ENCODE assay signal across 12 mouse cellular contexts in the genomic region with DNA sequence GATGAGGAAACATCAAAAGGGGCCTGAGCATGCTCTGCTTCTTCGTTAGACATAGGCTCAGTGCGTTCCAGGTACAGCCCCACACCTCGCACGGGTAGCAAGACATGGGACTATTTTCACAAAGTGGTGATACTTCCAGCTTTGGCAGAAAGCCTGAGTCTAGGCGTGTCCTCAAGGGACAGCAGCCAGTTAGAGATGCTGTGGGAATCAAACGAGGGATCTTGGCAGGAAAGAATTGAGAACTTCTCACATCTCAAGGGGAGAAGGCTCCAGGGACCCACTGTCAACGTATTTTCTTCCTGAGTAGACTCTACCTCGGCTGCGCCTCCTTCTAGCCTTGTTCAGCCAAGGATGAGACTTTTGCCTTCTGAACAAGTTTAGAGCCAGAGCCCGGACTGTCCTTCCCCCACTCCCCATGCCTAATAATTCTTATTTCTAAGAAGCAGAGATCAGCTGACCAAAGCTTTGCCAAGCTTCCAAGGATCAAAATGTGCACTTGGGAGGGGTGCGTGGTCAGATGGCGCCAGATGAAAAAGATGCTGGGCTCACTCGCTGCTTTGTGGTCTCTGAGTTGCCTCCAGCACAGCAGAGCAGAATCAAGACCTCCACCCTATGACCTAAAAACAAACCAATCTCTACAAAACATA.
DNase-seq lines count a peak whose midpoint lies in the region; ATAC-seq and TF ChIP-seq lines count a peak whose summit lies in the region.
"Had no signal": no experiment of that assay in that cellular context is flagged by ENCODE, and none has a peak within 500 bp of the region (broad histone marks: within the 10 kb centered on the region; RNA-seq: fewer than 3 reads in every experiment).

No protein-coding gene starts in this region.

- H3K27ac ChIP-seq in limb, embryonic 14.5 days (replicated peaks; ENCODE audit: low read depth, low read length) = no peak overlapping the region
- no peak overlapping the region; the same call in 1 of the 2 replicates for H3K27ac ChIP-seq in limb, embryonic 10.5 days
- H3K27ac ChIP-seq: forebrain, embryonic 10.5 days; limb, embryonic 13.5 days had no signal

- H3K9me3 ChIP-seq in limb, embryonic 14.5 days (ENCODE audit: control insufficient read depth, low read length) = no peaks in the 10 kb centered on the region
- no peaks in the 10 kb centered on the region for H3K9me3 ChIP-seq in limb, embryonic 10.5 days (replicated peaks)
- H3K9me3 ChIP-seq: forebrain, embryonic 10.5 days; limb, embryonic 13.5 days had no signal

- no peak overlapping the region for H3K4me2 ChIP-seq in limb, embryonic 14.5 days (replicated peaks; ENCODE audit: low read depth, low read length, severe bottlenecking)
- H3K4me2 ChIP-seq: limb, embryonic 13.5 days had no signal

- peak; percentile 32 to 54 for DNase-seq in frontal cortex, adult 2 months (ENCODE audit: extremely low spot score in 1 of 2, low spot score in 1 of 2)
- no peak for DNase-seq in frontal cortex, postnatal 14 days (ENCODE audit: low spot score in 2 of 2)
- peak; percentile 20 for DNase-seq in limb, embryonic 14.5 days (ENCODE audit: low spot score)
- DNase-seq in limb, embryonic 10.5 days (ENCODE audit: low spot score) = no peak
- peak; percentile 79 for DNase-seq in fibroblast of lung, adult 2 months (ENCODE audit: low read depth)
- DNase-seq in lung, postnatal 36 days = peak; percentile 23
- no peak for DNase-seq in adrenal gland, postnatal 25 days
- no peak for DNase-seq in right cerebral cortex, postnatal 4 days
- DNase-seq: B cell, adult 2 months; cerebellum, adult 2 months had no signal

- no peak for TF ChIP-seq POLR2A in limb, embryonic 14.5 days (IDR thresholded peaks at IDR 0.05; ENCODE audit: borderline replicate concordance, extremely low read depth, insufficient read depth, insufficient read length)

- peaks cover 58% of the 10 kb centered on the region for H3K4me1 ChIP-seq in limb, embryonic 14.5 days (ENCODE audit: control insufficient read depth, insufficient read depth, low read length)
- peaks cover 62% of the 10 kb centered on the region for H3K4me1 ChIP-seq in limb, embryonic 10.5 days

- 62% methylated on average over 13 of the region's 13 CpGs for WGBS in limb, embryonic 14.5 days
- WGBS in limb, embryonic 10.5 days = 84% methylated on average over 13 of the region's 13 CpGs

- H3K36me3 ChIP-seq in limb, embryonic 14.5 days (ENCODE audit: control insufficient read depth, insufficient read depth, low read length) = no peaks in the 10 kb centered on the region
- H3K36me3 ChIP-seq in limb, embryonic 10.5 days = no peaks in the 10 kb centered on the region
- H3K36me3 ChIP-seq: forebrain, embryonic 10.5 days; limb, embryonic 13.5 days had no signal

- H3K27me3 ChIP-seq in limb, embryonic 14.5 days (ENCODE audit: control insufficient read depth, insufficient read depth, low read length) = no peaks in the 10 kb centered on the region
- H3K27me3 ChIP-seq in limb, embryonic 10.5 days (ENCODE audit: low read depth, poor library complexity, severe bottlenecking) = no peaks in the 10 kb centered on the region

- ATAC-seq in limb, embryonic 14.5 days (ENCODE audit: low FRiP score, low read depth) = no peak

- no peak overlapping the region for H3K9ac ChIP-seq in limb, embryonic 14.5 days (ENCODE audit: low read depth, low read length, severe bottlenecking)
- H3K9ac ChIP-seq: limb, embryonic 13.5 days had no signal

- no peak overlapping the region for H3K4me3 ChIP-seq in limb, embryonic 14.5 days (replicated peaks; ENCODE audit: low read length)
- no peak overlapping the region for H3K4me3 ChIP-seq in limb, embryonic 10.5 days
- H3K4me3 ChIP-seq: forebrain, embryonic 10.5 days; limb, embryonic 13.5 days had no signal

Comparison
In these comparisons a context has a peak if more than half of its experiments do, and no peak if none do; other contexts are left out.
1. DNase-seq: peak in frontal cortex, adult 2 months (2 of 2), limb, embryonic 14.5 days (single experiment), fibroblast of lung, adult 2 months (single experiment) and lung, postnatal 36 days (single experiment); none in frontal cortex, postnatal 14 days (0 of 2), limb, embryonic 10.5 days (single experiment), adrenal gland, postnatal 25 days (single experiment) and right cerebral cortex, postnatal 4 days (single experiment).